Mouse (Mus musculus) frontal cortex, adult (tissue): Measurements from ENCODE around the gene Zbtb6.

ENCODE experiments used
- ATAC-seq: cut with Nextera tagmentation; 2 replicates; pipeline ENCODE4 v1.9.2; 2017; ENCODE audit warnings: mild to moderate bottlenecking, moderate library complexity, mixed read lengths; ENCODE audit not compliant: low TSS enrichment

Zbtb6 gene

DNA sequence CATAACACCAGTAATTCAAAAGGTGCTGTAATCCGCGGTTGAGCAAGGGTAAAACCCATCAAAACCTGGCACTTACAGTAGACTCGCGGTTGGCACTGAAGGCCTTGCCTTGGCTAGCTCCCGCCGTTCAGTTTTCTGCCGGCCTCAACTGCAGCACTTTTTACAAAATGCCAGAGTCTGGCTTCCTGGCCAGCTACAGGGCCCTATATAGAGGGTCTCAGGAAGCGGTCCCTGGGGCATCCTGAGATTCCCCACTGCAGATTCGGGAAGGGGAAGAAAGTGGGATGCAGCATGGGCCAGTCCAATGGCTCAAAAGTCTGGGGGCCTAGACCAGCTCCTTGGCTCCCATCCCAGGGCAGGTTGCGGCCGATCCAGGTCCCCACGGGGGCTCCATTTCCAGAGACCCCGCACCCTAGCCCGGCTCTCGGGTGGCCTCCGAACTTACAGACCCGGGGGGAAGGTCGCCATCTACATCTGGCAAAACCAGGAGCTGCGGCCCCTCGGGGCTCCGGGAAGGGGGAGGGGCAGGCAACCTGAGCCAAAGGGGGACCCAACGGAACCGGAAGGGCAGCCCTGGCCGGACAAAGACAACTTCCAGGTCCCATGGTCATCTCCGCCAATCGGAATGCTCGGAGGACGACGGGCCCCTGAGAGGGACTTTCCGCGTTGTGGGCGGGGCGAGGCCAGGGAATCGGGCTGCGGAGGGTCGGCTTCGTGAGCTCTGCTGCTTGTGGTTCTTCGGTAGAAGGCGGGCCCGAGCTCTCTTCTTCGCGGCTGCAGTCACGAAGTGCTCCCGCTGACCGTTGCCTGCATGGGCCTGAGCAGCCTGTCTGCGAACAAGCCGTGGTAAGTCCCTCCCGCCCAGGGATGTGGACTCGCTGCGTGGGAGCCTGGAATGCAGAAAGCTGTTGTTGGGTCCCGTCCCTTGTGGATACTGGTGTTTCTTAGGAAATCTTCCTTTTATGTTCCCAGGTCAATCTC, at the start of gene Zbtb6, which contains the start of the genes Zbtb26 and Rabgap1:
Gene Zbtb6, minus strand, starts transcription at position 561 of the 981 bp plus-strand sequence.
Gene Zbtb26, minus strand, starts transcription at position 525 of the 981 bp plus-strand sequence.
Gene Rabgap1, plus strand, starts transcription at position 669 of the 981 bp plus-strand sequence.
- peak; percentile 99 for ATAC-seq

DNA sequence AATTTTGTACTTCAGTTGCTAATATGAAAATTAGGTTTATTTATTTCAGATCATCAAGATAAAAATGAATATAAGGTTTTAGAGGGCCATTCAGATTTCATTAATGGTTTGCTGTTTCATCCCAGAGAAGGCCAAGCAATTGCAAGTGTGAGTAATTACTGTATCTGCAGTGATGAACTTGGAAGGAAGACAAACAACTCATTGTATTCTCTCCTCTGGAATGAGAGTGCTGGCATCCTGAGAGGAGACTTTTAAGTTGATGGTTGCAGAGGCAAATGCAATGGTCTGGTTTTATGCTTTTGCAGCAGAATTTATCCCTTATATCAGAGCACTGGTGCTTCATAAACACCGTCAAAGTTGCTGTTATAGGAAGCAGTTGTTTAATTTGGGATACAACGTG, 46.0 kb upstream of the Zbtb6 start:
- ATAC-seq = no peak

DNA sequence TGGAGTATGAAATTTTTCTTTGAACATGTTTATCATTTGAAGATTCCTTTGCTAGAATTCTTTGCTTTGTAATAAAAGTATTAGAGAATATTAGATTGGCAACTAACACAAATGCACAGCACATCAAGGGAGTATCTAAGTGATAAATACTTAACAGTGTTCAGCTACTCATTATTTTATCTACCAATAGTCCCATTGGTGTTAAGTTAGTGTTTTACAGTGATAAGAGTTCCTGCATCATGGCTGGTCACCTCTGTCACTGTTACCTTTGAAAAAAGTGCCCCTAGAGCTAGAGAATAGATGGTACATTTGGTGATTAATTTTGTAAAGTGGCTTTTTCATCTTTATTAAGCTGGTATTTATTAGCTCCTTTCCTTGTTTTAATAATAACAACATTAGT, 43.4 kb upstream of the Zbtb6 start:
- no peak for ATAC-seq

DNA sequence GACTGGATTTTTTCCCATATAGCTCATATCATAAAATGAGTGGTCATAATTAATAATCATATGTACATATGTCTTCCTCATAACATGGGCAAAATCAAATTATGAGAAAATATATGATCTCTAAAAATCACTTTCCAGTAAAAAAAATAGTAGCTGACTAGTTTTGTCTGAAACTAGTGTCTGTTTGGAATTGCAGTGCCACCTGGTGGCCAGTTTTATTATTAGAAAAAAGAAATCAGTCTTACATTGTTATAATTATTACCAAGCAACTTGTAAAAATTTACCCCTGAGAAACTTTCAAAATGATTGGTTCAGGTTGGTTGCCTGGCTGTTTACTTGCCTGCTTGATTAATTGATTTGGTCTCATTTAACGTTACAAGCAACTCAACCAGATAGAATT, 42.4 kb upstream of the Zbtb6 start:
- ATAC-seq = no peak

DNA sequence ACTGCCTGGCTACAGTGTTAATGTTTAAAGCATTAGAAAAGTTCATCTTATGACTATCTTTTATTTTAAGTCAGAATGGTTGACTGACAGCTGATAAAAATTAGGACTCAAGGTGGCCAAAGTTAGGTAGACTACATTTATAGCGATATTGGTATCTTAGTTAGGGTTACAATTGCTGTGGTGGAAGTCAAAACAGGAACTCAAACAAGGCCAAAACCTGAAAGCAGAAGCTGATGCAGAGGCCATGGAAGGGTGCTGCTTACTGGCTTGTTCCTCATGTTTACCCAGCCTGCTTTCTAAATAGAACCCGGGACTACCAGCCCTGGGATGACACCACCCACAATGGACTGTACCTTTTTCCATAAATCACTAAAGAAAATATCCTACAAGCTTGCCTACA, 41.2 kb upstream of the Zbtb6 start:
- ATAC-seq = no peak

DNA sequence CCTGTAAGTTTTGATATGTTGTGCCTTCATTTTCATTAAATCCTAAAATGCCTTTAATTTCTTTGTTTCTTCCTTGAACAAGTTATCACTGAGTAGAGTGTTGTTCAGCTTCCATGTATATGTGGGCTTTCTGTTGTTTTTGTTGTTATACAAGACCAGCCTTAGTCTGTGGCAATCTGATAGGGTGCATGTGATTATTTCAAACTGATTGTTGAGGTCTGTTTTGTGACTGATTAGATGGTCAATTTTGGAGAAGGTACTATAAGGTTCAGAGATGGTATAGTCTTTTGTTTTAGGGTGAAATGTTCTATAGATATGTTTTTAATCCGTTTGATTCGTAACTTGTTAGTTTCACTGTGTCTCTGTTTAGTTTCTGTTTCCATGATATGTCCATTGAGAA, 37.1 kb upstream of the Zbtb6 start:
- ATAC-seq = no peak

DNA sequence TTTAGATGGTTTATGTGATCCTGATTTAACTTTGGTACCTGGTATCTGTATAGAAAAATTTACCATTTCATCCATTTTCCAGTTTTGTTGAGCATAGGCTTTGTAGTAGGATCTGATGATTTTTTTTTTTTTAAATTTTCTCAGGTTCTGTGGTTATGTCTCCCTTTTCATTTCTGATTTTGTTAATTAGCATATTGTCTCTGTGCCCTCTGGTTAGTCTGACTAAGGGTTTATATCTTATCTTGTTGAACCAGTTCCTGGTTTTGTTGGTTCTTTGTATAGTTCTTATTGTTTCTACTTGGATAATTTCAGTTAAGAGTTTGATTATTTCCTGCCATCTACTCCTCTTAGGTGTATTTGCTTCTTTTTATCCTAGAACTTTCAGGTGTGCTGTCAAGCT, 36.6 kb upstream of the Zbtb6 start:
- ATAC-seq = no peak

DNA sequence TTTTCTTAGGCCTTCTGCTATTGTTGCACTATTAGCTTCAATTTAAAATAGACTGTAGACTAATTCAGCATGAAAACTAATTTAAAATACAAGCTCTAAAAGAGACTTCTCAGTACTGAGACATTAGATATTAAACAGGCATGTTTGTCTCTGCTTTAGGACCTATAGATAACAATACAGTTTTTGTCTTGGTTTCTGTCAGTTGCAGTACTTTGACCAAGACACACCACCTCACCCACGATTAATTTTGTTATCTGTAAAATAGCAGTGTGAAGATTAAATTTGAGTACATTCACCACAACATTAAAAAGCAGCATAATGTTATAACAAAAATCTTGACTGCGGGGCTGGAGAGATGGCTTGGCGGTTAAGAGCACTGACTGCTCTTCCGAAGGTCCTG, 23.3 kb upstream of the Zbtb6 start:
- ATAC-seq = no peak

DNA sequence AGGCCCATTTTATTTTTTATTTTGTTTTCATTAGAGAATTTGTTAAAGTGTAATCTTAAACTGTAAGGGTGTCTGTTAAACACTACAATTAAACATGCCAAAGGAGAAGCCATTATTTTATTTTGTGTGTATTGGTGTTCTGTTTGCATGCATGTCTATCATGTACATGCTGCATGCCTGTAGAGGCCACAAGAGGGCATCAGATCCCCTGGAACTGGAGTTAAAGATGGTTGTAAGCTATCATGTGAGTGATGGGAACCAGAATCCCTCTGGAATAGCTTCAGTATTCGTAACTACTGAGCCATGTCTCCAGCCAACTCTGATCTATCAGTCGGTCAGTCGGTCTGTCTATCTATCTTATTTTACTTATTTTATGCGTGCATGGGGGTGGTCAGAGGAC, 17.7 kb upstream of the Zbtb6 start:
- no peak for ATAC-seq

DNA sequence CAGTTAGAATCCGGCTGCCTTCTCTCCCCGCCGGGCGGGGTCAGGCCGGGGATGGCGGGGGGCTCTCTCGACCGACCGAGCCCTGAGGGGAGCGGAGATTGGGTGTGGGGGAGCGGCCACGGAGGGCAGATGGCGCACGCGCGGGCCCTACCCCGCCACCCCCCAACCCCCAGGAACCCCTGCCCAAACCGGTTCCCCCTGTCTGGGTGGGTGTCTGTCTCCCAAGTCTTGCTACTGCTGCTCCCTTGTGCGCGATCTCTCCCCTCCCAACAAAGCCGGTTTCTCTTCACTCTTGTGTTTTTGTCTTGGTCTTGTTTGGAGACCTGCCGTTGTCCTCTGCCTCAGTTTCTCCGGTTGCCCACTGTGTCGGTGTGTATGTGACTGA, 9.4 kb upstream of the Zbtb6 start:
- peak; percentile 55 for ATAC-seq

DNA sequence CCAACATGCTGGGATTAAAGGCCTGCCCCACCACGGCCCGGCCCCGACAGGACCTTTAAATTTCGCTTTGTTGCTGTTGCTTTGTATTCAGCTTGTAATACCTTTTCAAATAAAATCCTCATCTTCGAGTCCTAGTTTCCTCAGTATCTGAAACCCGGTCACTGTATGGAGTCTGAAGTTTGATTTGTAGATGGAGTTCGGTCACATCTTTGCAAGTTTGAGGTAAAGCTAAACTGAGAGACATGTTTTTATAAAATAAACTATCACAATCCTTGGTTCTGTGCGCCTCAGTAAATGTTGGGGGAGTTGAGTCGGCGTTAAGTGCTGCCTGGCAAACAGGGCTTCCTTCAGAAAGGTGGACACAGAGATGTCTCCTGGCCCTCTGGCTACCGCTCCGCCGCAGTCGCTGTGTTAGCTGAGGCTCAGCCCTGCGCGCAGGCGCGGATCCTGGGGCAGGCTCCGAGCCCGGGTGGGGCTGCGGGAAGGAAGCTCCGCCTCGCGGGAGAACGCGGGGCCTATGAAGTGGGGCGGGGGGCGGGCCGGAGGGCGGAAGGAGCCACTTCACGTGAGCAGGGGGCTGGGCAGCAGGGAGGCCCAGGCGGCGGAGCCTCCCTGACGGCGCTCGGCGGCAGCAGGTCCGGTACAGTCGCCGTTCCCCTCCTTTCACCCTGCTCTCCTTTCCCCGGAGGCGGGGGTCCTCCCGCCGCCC, 8.8 kb upstream of the Zbtb6 start:
- ATAC-seq = peak; percentile 99

DNA sequence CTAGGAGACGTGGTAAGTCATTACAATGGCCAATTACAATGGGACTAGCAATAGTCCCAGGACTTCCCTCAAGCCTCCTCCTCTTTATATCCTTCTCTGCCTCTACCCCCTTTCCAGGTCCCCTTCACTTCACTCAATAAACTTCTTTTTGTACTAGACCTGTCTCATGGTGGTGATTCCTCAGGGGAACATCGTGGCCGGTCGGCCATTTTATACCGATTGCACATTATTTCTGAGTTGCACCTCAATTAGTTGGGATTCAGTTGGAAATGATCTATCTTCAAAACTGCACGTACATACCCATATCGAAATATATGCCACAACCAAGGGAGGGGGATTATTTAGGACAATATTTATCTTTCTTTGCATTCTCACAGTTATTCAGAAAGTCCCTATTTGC, 11.4 kb downstream of the Zbtb6 start:
- ATAC-seq = no peak

DNA sequence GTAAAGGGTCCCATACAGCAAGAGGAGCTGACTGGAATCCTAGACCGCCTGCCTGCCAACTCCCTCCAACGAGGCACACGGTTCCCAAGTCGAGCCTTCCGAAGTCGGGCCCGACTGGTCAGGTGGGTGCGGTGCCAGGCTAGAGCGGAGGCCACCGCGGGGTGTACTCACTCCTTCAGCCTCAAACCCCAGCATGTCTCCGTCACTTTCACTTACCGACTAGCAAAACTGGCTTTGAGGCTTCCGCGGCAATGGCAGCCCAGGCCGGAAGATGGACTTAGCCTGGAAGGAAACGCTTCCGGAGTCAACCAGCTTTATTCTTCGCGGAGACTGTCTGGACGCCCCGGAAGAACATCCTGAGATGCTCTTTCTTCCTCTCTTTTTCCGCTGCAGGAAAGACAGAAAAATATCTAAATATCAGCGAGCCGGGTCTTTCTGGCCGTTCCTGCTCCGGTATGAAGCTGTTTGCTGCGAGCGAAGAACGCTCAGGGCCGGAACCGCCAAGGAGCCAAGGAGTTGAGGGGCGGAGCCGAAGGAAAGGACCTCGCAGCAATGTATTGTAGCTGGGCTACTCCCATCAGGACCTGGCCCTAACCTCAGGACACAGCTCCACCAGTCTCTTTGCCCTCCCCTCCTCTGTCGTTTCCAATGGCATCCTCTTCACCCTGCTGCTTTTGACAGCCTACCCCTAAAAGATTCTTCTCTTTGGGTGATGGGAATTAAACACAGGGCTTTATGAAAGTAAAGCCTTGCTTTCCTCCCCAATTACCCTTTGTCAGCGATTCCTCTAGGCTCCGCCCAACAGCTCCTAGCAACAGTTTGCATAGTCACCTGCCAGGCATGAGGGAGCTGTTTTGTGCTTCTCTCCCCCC, 12.1 kb downstream of the Zbtb6 start:
- ATAC-seq = peak; percentile 97

DNA sequence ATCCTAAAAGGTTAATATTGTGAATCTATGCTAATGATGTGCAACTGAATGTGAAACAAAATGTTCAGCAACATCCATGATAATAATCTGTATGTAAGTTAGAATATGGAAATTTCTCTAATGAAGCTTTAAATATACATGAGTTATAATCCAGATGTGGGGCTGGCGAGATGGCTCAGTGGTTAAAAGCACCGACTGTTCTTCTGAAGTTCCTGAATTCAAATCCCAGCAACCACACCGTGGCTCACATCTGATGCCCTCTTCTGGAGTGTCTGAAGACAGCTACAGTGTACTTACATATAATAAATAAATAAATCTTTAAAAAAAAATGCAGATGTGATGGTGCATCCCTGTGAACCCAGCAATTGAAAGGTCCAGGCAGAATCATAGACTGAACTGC, 19.3 kb downstream of the Zbtb6 start:
- ATAC-seq = no peak

DNA sequence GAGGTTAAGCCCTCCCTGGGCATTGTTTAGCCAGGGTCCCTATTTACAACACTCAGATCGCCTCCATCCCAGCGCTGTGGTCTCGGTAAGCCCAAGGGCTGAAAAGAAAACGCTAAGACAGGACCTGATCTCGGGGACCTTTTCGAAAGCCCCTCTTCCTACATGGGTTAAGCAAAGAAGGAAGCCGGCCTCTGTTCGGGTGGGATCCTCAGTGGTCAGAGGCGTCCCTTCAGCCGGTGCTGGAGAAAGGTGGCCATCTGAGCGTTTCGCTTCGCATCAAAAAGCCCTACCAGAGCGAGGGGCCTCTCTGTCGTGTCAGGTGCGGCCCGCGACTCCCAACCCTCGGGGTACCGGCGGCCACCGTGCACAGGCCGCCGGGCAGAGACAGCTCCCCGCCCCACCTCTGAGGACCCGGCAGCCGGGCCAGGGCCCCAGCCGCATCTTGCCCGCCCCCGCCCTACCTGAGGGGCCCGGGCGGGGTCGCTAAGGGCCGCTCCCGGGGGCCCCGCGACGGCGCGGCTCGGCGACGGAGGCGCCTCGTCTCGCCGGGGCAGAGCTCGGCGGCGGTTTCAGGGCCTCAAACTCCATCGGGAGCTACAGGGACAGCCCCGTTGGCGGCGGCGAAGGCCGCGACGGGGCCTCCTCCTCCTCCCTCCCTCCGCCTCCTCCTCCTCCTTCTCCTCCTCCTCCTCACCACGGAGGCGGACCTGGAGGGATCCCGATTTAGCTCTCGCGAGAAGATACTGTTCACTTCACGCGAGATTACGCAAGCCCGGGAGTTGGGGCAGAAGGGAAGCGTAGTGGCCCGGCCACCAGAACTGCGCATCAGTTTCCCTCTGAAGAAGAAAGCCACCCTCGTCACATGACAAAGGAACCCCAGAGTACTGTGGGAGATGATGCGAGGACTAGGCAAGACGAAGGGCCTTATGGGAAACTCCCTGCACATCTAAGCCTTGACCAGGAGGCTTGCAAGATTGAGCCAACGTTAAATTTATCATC, 20.4 kb downstream of the Zbtb6 start, which contains the start of gene Rc3h2:
Gene Rc3h2, minus strand, starts transcription at position 598 of the 999 bp plus-strand sequence.
- peak; percentile 99 for ATAC-seq

DNA sequence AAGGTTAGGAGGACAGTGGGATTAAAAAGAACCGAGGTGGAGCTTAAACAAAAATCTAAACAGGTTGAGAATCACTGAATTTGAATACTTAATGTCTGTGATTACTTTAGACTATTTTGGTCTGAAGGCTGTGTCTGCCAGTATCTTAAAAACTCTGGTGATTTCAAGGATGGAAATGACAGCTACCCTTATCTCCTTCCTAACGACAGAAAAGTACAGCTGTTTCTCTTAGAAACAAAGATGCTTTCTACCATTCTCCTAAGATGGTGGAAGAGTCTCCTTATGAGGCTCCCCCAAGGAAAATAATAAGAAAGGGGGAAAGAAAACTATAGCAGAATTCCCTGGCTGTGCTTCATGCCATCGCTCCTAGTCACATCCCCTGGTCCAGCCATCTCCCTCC, 21.1 kb downstream of the Zbtb6 start:
- ATAC-seq = no peak

DNA sequence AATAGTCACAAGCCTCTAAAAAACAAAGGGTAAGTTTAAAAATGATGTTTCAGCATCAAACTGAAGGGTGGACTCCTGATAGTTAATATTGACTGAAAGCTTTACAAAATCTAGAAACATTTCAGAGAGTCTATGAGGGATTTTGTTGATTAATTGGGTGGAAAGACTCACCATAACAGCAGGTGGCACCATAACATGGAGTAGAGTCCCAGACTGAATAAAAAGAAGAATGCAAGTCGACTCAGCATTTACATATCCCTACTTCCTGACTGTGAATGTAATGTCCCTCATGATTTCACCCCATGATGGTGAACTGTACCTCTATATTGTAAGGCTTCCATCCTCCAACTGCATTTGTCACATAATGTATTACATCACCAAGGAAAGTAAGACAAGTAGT, 47.4 kb downstream of the Zbtb6 start:
- 0 out of 2 replicates have a peak, but pooled peaks have one; percentile 65 for ATAC-seq

DNA sequence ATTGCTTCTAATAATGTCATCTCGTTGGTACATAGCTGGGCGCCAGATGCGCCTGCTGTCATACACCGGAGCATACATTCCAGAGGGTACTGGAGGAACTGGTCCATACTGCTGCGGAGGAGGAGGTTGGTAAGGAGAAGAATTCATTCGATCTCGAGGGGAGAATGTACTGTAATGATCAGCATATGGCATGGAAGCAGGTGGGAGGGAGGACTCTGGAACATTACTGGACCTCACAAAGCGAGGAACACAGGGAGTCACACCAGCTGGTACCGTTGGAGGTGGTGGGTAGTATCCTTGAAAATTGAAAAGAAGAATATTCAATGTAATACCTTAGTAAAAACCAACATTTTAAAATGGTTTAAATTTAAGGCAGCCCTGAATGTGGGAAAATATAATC, 60.0 kb downstream of the Zbtb6 start:
- peak; percentile 65 for ATAC-seq

DNA sequence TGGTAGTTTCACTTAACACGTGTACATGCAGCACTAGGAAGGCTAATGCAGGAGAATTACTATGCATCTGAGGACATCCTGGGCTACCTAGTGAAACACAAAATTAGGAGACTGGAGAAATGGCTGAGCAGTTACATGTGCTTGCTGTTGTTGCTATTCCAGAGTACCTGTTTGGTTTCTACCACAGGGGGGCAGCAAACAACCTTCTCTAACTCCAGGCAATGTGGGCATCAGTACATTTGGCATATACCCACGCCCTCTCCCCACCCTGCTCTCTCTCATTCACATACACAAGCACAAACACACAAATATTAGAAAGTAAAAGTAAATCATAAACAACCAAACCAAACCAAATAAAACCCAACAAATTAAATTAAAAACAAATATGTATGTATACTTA, 62.8 kb downstream of the Zbtb6 start:
- peak; percentile 62; the same call in 1 of the 2 replicates for ATAC-seq

DNA sequence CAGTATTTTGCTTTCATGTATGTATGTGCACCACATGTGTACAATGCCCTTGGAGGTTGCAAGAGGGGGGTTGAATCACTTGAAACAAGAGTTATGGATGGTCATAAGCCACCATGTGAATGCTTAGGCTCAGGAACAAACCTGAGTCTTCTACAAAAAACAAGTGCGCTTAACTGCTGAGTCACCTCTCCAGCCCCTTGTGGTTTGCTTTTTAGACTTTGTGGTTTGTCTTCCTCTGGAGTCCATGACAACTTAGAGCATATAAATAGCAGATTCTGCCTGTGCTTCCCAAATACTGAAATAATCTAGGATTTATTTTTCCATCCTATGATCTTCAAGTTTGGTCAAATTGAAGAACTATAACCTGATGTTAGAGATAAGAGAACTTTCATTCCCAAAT, 67.0 kb downstream of the Zbtb6 start:
- ATAC-seq = no peak
